Mouse (Mus musculus) intestine, postnatal 0 days (tissue): ENCODE data around the gene Tnfsf9. TPM values are rescaled to one million over a fixed set of nuclear protein-coding genes. Genes with fewer than 3 reads are reported as not detected.

Experiments
- ATAC-seq: fragments of 200-750 bp; cut with Nextera tagmentation; 2 replicates; pipeline ENCODE4 v1.8.0; 2017; ENCODE audit warnings: mild to moderate bottlenecking, moderate TSS enrichment, moderate library complexity
- H3K27ac ChIP-seq: fragments of 300-500 bp; sonication (generic); 2 replicates; pipeline ENCODE4 v1.5.1; 2014; ENCODE audit warnings: mild to moderate bottlenecking, low read depth, low read length, moderate library complexity
- H3K27me3 ChIP-seq: fragments of 300-500 bp; sonication (generic); replicated peaks from 2 replicates; pipeline ENCODE4 v1.6.1; 2014; ENCODE audit warnings: low read length, mixed read lengths; ENCODE audit not compliant: control insufficient read depth, insufficient read depth
- H3K36me3 ChIP-seq: fragments of 300-500 bp; sonication (generic); 2 replicates; pipeline ENCODE4 v1.6.1; 2014; ENCODE audit warnings: mild to moderate bottlenecking, moderate library complexity; ENCODE audit not compliant: control insufficient read depth, insufficient read depth
- H3K4me1 ChIP-seq: fragments of 300-500 bp; sonication (generic); replicated peaks from 2 replicates; pipeline ENCODE4 v1.6.1; 2014; ENCODE audit warnings: antibody characterized with exemption, low read length, mixed read lengths; ENCODE audit not compliant: control insufficient read depth, insufficient read depth
- H3K4me2 ChIP-seq: fragments of 300-500 bp; sonication (generic); replicated peaks from 2 replicates; pipeline ENCODE4 v1.6.1; 2014; ENCODE audit warnings: low read depth, mild to moderate bottlenecking, moderate library complexity
- H3K4me3 ChIP-seq: fragments of 300-500 bp; sonication (generic); 2 replicates; pipeline ENCODE4 v1.5.1; 2014; ENCODE audit warnings: low read depth, low read length
- H3K9ac ChIP-seq: fragments of 300-500 bp; sonication (generic); 2 replicates; pipeline ENCODE4 v1.6.1; 2014; ENCODE audit warnings: mild to moderate bottlenecking, low read depth, low read length
- H3K9me3 ChIP-seq: fragments of 300-500 bp; sonication (generic); 2 replicates; pipeline ENCODE4 v1.6.1; 2016; ENCODE audit warnings: mixed run types; ENCODE audit not compliant: control insufficient read depth
- CTCF ChIP-seq: sonication (generic); IDR thresholded peaks from 2 replicates; pipeline ENCODE4 v1.5.1; 2016; ENCODE audit warnings: low read depth, mild to moderate bottlenecking, control low read depth, antibody characterized with exemption, moderate library complexity
- WGBS: fragments of 180-500 bp; shearing (Covaris S2); extraction: QIAGEN DNeasy Blood & Tissue Kit; methylation state at CpG from one replicate; pipeline ENCODE4 v1.1.7; 2014; 5-methylcytosine and 5-hydroxymethylcytosine counted together
- polyA plus RNA-seq: library from polyadenylated mRNA; unstranded; fragments of >200 nt; fragmentation: Nextera tagmentation; extraction: Ambion mirVana; gene quantifications from 2 replicates; pipeline ENCODE4 v1.2.1, GENCODE M21; 2015

The Tnfsf9 gene
- polyA plus RNA-seq = 1.2 and 1.6 TPM in 2 replicates

- Histone ChIP-seq H3K9ac (peak within 1 kb of the TSS; percentile 50), H3K27me3 (no peaks in the 10 kb centered on the region), H3K4me1 (0 out of 2 replicates have a peak, but pooled peaks cover 4% of the 10 kb centered on the region), H3K27ac (no peak within 1 kb of the TSS), H3K9me3 (no peaks in the 10 kb centered on the region), H3K36me3 (no peaks in the 10 kb centered on the region), H3K4me2 (peak within 1 kb of the TSS; percentile 92), H3K4me3 (peak within 1 kb of the TSS; percentile 60)
- WGBS = under 1% methylated on average over 57 of the region's 61 CpGs
- peak; percentile 47; the same call in 1 of the 2 replicates for ATAC-seq
- no peak for TF ChIP-seq CTCF
Observed at GRCm38 (mm10) chr17:57105181-57106034, at the start of gene Tnfsf9. Tnfsf9 (plus strand) TSS chr17:57105325.

- peaks cover 6% of the 10 kb centered on the region; the same call in 1 of the 2 replicates for H3K4me1 ChIP-seq
- no peak overlapping the region for H3K4me3 ChIP-seq
- H3K4me2 ChIP-seq = no peak overlapping the region
- no peaks in the 10 kb centered on the region for H3K9me3 ChIP-seq
- no peak overlapping the region for H3K27ac ChIP-seq
- H3K36me3 ChIP-seq = no peaks in the 10 kb centered on the region; the same call in 1 of the 2 replicates
- H3K9ac ChIP-seq = no peak overlapping the region
- ATAC-seq = no peak
- WGBS = 83% methylated on average over 3 of the region's 3 CpGs
- no peak for TF ChIP-seq CTCF
- no peaks in the 10 kb centered on the region for H3K27me3 ChIP-seq
Observed at GRCm38 (mm10) chr17:57056246-57056645, 48.9 kb upstream of the Tnfsf9 start.

- Histone ChIP-seq H3K4me3 (peak within 1 kb of the TSS; percentile 68), H3K27me3 (peaks cover 8% of the 10 kb centered on the region; the same call in 1 of the 2 replicates), H3K9me3 (no peaks in the 10 kb centered on the region), H3K4me1 (peaks cover 6% of the 10 kb centered on the region; the same call in 1 of the 2 replicates), H3K9ac (peak within 1 kb of the TSS; percentile 69), H3K27ac (0 out of 2 replicates have a peak within 1 kb of the TSS, but pooled peaks have one; percentile 76), H3K4me2 (peak within 1 kb of the TSS; percentile 98), H3K36me3 (no peaks in the 10 kb centered on the region; the same call in 1 of the 2 replicates)
- ATAC-seq = no peak
- TF ChIP-seq CTCF = no peak
- WGBS = under 1% methylated on average over 20 of the region's 22 CpGs
Observed at GRCm38 (mm10) chr17:57058891-57059485, 46.1 kb upstream of the Tnfsf9 start, which contains the start of gene Crb3. Crb3 (plus strand) TSS chr17:57059105.

GRCm38 (mm10) chr17:57059486-57059977 lies 45.6 kb upstream of the Tnfsf9 start, which contains the start of gene Slc25a23:
Slc25a23 (minus strand) TSS chr17:57059863.
- H3K27ac ChIP-seq = peak within 1 kb of the TSS; percentile 76
- H3K4me3 ChIP-seq = peak within 1 kb of the TSS; percentile 68
- under 1% methylated on average over 36 of the region's 45 CpGs for WGBS
- TF ChIP-seq CTCF = no peak
- H3K9ac ChIP-seq = peak within 1 kb of the TSS; percentile 69
- no peak for ATAC-seq
- H3K9me3 ChIP-seq = no peaks in the 10 kb centered on the region
- H3K27me3 ChIP-seq = peaks cover 8% of the 10 kb centered on the region; the same call in 1 of the 2 replicates
- H3K36me3 ChIP-seq = no peaks in the 10 kb centered on the region; the same call in 1 of the 2 replicates
- peaks cover 11% of the 10 kb centered on the region; the same call in 1 of the 2 replicates for H3K4me1 ChIP-seq
- peak within 1 kb of the TSS; percentile 98 for H3K4me2 ChIP-seq

- Histone ChIP-seq H3K27ac (peak overlapping the region; percentile 76), H3K9me3 (no peaks in the 10 kb centered on the region), H3K9ac (peak overlapping the region; percentile 69; the same call in 1 of the 2 replicates), H3K36me3 (peaks cover 7% of the 10 kb centered on the region; the same call in 1 of the 2 replicates), H3K4me3 (peak overlapping the region; percentile 68), H3K27me3 (peaks cover 8% of the 10 kb centered on the region; the same call in 1 of the 2 replicates), H3K4me1 (peaks cover 12% of the 10 kb centered on the region; the same call in 1 of the 2 replicates), H3K4me2 (peak overlapping the region; percentile 98)
- ATAC-seq = peak; percentile 78
- WGBS = under 1% methylated on average over 44 of the region's 44 CpGs
- TF ChIP-seq CTCF = peak; percentile 81
Observed at GRCm38 (mm10) chr17:57060231-57060801, 44.8 kb upstream of the Tnfsf9 start.
